Mouse (Mus musculus) forebrain, embryonic 14.5 days (tissue): ENCODE measurements around the gene Celf2. TPM values are rescaled to one million over a fixed set of nuclear protein-coding genes. Genes with fewer than 3 reads are reported as not detected.

Source experiments
- ATAC-seq: fragments of 200-750 bp; cut with Nextera tagmentation; 2 replicates; pipeline ENCODE4 v1.8.0; 2017; ENCODE audit warnings: mild to moderate bottlenecking, moderate library complexity
- DNase-seq: peaks from one replicate; pipeline ENCODE4 v3.0.0-alpha.2; 2015; ENCODE audit warnings: low spot score
- H3K27ac ChIP-seq: fragments of 300-500 bp; sonication (generic); 2 replicates; pipeline ENCODE4 v1.5.1; 2014; ENCODE audit warnings: low read depth, mild to moderate bottlenecking, control low read depth, low read length, moderate library complexity
- H3K27me3 ChIP-seq: fragments of 300-500 bp; sonication (generic); replicated peaks from 2 replicates; pipeline ENCODE4 v1.6.1; 2014; ENCODE audit warnings: low read length, control low read depth, mixed read lengths; ENCODE audit not compliant: control insufficient read depth, insufficient read depth
- H3K36me3 ChIP-seq: fragments of 300-500 bp; sonication (generic); 2 replicates; pipeline ENCODE4 v1.6.1; 2014; ENCODE audit warnings: low read length, control low read depth; ENCODE audit not compliant: control insufficient read depth, insufficient read depth
- H3K4me1 ChIP-seq: fragments of 300-500 bp; sonication (generic); 2 replicates; pipeline ENCODE4 v1.6.1; 2014; ENCODE audit warnings: antibody characterized with exemption, low read length, control low read depth; ENCODE audit not compliant: control insufficient read depth, insufficient read depth
- H3K4me2 ChIP-seq: fragments of 300-500 bp; sonication (generic); 2 replicates; pipeline ENCODE4 v1.6.1; 2014; ENCODE audit warnings: mild to moderate bottlenecking, control low read depth, low read length
- H3K4me3 ChIP-seq: fragments of 300-500 bp; sonication (generic); 2 replicates; pipeline ENCODE4 v1.5.1; 2014; ENCODE audit warnings: low read depth, low read length, control low read depth
- H3K9ac ChIP-seq: fragments of 300-500 bp; sonication (generic); 2 replicates; pipeline ENCODE4 v1.6.1; 2014; ENCODE audit warnings: mild to moderate bottlenecking, low read length, control low read depth, moderate library complexity
- H3K9me3 ChIP-seq: fragments of 300-500 bp; sonication (generic); replicated peaks from 2 replicates; pipeline ENCODE4 v1.6.1; 2016; ENCODE audit warnings: low read length, control low read depth, mixed read lengths; ENCODE audit not compliant: control insufficient read depth
- WGBS: fragments of 180-500 bp; shearing (Covaris S2); extraction: QIAGEN DNeasy Blood & Tissue Kit; methylation state at CpG from one replicate; pipeline ENCODE4 v1.1.7; 2014; 5-methylcytosine and 5-hydroxymethylcytosine counted together
- polyA plus RNA-seq: library from polyadenylated mRNA; unstranded; fragments of >200 nt; fragmentation: Nextera tagmentation; extraction: Ambion mirVana; gene quantifications from 2 replicates; pipeline ENCODE4 v1.2.1, GENCODE M21; 2014

The Celf2 gene
- polyA plus RNA-seq, 1 experiment from 2014 or later = 198 TPM

- Histone ChIP-seq H3K27ac (no peak overlapping the region), H3K36me3 (no peaks in the 10 kb centered on the region), H3K4me1 (peaks cover 8% of the 10 kb centered on the region), H3K27me3 (no peaks in the 10 kb centered on the region), H3K9me3 (no peaks in the 10 kb centered on the region), H3K4me2 (no peak overlapping the region), H3K9ac (no peak overlapping the region), H3K4me3 (no peak overlapping the region)
- WGBS = 85% methylated on average over 8 of the region's 8 CpGs
- DNase-seq = no peak
- ATAC-seq = no peak
These were observed 565.7 kb downstream of the Celf2 start for GRCm38 (mm10) chr2:6943651-6944050.

GRCm38 (mm10) chr2:6942635-6943390 lies 566.5 kb downstream of the Celf2 start:
- H3K9me3 ChIP-seq = no peaks in the 10 kb centered on the region
- H3K27ac ChIP-seq = 0 out of 2 replicates have a peak overlapping the region, but pooled peaks have one; percentile 9
- H3K9ac ChIP-seq = no peak overlapping the region
- H3K4me1 ChIP-seq = peaks cover 8% of the 10 kb centered on the region
- no peaks in the 10 kb centered on the region for H3K36me3 ChIP-seq
- H3K4me2 ChIP-seq = no peak overlapping the region
- ATAC-seq (peak; percentile 37; the same call in 1 of the 2 replicates), DNase-seq (no peak)
- H3K4me3 ChIP-seq = no peak overlapping the region
- H3K27me3 ChIP-seq = no peaks in the 10 kb centered on the region
- 27% methylated on average over 2 of the region's 2 CpGs for WGBS

- whole genome bisulfite sequencing = 94% methylated on average over 2 of the region's 2 CpGs
- DNase-seq (no peak), ATAC-seq (no peak)
- H3K9ac ChIP-seq = no peak overlapping the region
- H3K4me2 ChIP-seq = no peak overlapping the region
- H3K27ac ChIP-seq = no peak overlapping the region
- H3K4me1 ChIP-seq = peaks cover 8% of the 10 kb centered on the region
- no peaks in the 10 kb centered on the region for H3K36me3 ChIP-seq
- no peaks in the 10 kb centered on the region for H3K27me3 ChIP-seq
- H3K9me3 ChIP-seq = no peaks in the 10 kb centered on the region
- H3K4me3 ChIP-seq = no peak overlapping the region
These were observed 570.2 kb downstream of the Celf2 start for GRCm38 (mm10) chr2:6939143-6939542.

- 75% methylated on average over 12 of the region's 12 CpGs for WGBS
- no peak overlapping the region for H3K4me3 ChIP-seq
- no peak overlapping the region for H3K4me2 ChIP-seq
These were observed 576.2 kb downstream of the Celf2 start for GRCm38 (mm10) chr2:6933130-6933529.

GRCm38 (mm10) chr2:6927693-6928360 lies 581.5 kb downstream of the Celf2 start:
- Histone ChIP-seq H3K4me2 (no peak overlapping the region), H3K4me1 (0 out of 2 replicates have a peak, but pooled peaks cover 3% of the 10 kb centered on the region), H3K27me3 (no peaks in the 10 kb centered on the region), H3K9ac (no peak overlapping the region), H3K36me3 (no peaks in the 10 kb centered on the region), H3K27ac (no peak overlapping the region), H3K9me3 (no peaks in the 10 kb centered on the region), H3K4me3 (no peak overlapping the region)
- DNase-seq (peak; percentile 30), ATAC-seq (no peak; the same call in 1 of the 2 replicates)
- WGBS = 85% methylated on average over 4 of the region's 4 CpGs

More at GRCm38 (mm10) chr2:6933130-6933529, 576.2 kb downstream of the Celf2 start:
- H3K36me3 ChIP-seq = no peaks in the 10 kb centered on the region
- no peak overlapping the region for H3K9ac ChIP-seq
- DNase-seq = no peak
- no peak for ATAC-seq
- H3K27me3 ChIP-seq = no peaks in the 10 kb centered on the region
- H3K9me3 ChIP-seq = no peaks in the 10 kb centered on the region
- no peaks in the 10 kb centered on the region for H3K4me1 ChIP-seq
- H3K27ac ChIP-seq = no peak overlapping the region

- Histone ChIP-seq H3K36me3 (no peaks in the 10 kb centered on the region), H3K9ac (no peak overlapping the region), H3K27ac (no peak overlapping the region), H3K27me3 (no peaks in the 10 kb centered on the region), H3K4me1 (0 out of 2 replicates have a peak, but pooled peaks cover 3% of the 10 kb centered on the region), H3K9me3 (no peaks in the 10 kb centered on the region), H3K4me3 (no peak overlapping the region), H3K4me2 (no peak overlapping the region)
- peak; percentile 75 for ATAC-seq
- WGBS = 7% methylated on average over 5 of the region's 5 CpGs
- peak; percentile 74 for DNase-seq
These were observed 583.9 kb downstream of the Celf2 start for GRCm38 (mm10) chr2:6925505-6925904.

GRCm38 (mm10) chr2:6923738-6924474 lies 585.5 kb downstream of the Celf2 start:
- Histone ChIP-seq H3K4me3 (no peak overlapping the region), H3K36me3 (no peaks in the 10 kb centered on the region), H3K9me3 (no peaks in the 10 kb centered on the region), H3K9ac (no peak overlapping the region), H3K4me2 (no peak overlapping the region), H3K4me1 (0 out of 2 replicates have a peak, but pooled peaks cover 3% of the 10 kb centered on the region), H3K27me3 (no peaks in the 10 kb centered on the region), H3K27ac (no peak overlapping the region)
- no peak for DNase-seq
- no peak for ATAC-seq
- 81% methylated on average over 15 of the region's 15 CpGs for WGBS

GRCm38 (mm10) chr2:6915386-6915785 lies 594.0 kb downstream of the Celf2 start:
- no peaks in the 10 kb centered on the region for H3K36me3 ChIP-seq

More at GRCm38 (mm10) chr2:6915386-6915785, 594.0 kb downstream of the Celf2 start:
- Histone ChIP-seq H3K27me3 (no peaks in the 10 kb centered on the region), H3K9ac (no peak overlapping the region), H3K9me3 (no peaks in the 10 kb centered on the region), H3K27ac (no peak overlapping the region), H3K4me3 (no peak overlapping the region), H3K4me2 (no peak overlapping the region), H3K4me1 (peaks cover 9% of the 10 kb centered on the region)
- WGBS = 94% methylated on average over 4 of the region's 4 CpGs
- ATAC-seq = no peak
- no peak for DNase-seq
